Mouse (Mus musculus): ENCODE measurements around the gene Prkar1a. TPM values are rescaled to one million over a fixed set of nuclear protein-coding genes. Genes with fewer than 3 reads are reported as not detected.

Prkar1a gene
- polyA plus RNA-seq, 1 experiment from 2014 or later = 291 TPM

DNA sequence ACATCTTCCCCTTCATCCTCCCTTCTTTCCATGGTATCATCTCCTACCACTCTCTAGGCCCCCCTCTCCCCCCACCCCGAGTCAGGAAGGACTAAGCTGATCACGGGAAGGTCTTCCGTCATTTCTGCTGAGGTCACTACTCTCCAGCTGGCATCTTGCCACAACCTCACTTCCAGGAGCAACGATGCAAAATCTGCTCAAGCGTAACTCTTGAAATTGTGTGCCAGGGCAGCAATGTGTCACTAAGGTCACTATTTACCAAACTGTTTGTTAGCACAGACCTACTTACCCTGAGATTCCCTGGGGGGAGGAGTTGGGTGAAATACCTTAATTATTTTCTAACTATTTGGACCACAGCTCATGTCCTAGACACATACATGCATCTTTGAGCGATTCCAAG lies 51.6 kb downstream of the Prkar1a start:
- no peaks in the 10 kb centered on the region for H3K27me3 ChIP-seq (replicated peaks)
- no peak overlapping the region for H3K4me3 ChIP-seq (replicated peaks)
- no peaks in the 10 kb centered on the region for H3K4me1 ChIP-seq
- no peak for ATAC-seq (ENCODE audit: insufficient read depth, low FRiP score, low read depth)
- H3K36me3 ChIP-seq = no peaks in the 10 kb centered on the region
- no peak overlapping the region for H3K9ac ChIP-seq
- no peak overlapping the region for H3K4me2 ChIP-seq
- H3K27ac ChIP-seq = no peak overlapping the region
- WGBS = 52% methylated on average over 6 of the region's 6 CpGs
- no peaks in the 10 kb centered on the region for H3K9me3 ChIP-seq

DNA sequence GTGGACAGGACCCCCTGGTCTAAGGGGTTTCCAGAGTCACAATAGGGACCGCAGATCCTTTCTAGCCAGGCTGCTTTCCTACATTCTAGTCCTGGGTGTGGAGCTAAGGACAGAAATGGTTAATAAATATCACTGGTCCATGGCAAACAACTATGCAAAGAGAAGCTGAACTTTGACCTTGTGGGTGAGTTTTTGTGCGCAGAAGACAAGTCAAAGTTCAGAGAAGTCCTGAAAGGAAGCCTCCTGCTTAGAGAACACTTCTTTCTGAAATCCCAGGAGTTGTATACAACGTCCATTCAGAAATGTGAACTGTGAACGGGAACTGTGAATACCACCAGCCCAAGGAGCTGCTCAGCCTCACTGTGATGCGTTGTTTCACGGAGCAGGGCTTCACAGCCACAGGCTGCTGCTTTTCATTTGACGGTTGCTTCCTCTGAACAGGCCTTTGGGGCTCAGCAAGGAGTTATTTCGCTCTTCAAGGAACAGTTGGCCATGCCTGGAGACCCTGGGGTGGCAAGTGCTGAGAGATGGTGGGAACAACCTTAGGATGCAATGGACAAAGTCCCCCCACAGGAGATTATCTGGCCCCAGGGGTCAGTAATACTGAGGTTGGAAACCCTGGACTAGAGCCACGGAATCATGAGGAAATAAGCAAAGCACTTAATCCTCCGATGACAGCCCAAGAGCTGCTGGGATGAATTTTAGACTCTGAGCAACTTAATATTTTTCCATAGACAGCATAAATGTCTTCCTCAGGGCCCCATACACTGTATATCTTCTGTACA lies 53.0 kb downstream of the Prkar1a start:
- ATAC-seq (ENCODE audit: insufficient read depth, low FRiP score, low read depth) = no peak
- H3K9ac ChIP-seq = no peak overlapping the region
- H3K4me3 ChIP-seq (replicated peaks) = no peak overlapping the region
- 37% methylated on average over 10 of the region's 10 CpGs for WGBS
- H3K9me3 ChIP-seq = no peaks in the 10 kb centered on the region
- H3K36me3 ChIP-seq = no peaks in the 10 kb centered on the region
- H3K4me2 ChIP-seq = peak overlapping the region; percentile 0; the same call in 1 of the 2 replicates
- no peaks in the 10 kb centered on the region for H3K27me3 ChIP-seq (replicated peaks)
- peak overlapping the region; percentile 56; the same call in 1 of the 2 replicates for H3K27ac ChIP-seq
- H3K4me1 ChIP-seq = no peaks in the 10 kb centered on the region

DNA sequence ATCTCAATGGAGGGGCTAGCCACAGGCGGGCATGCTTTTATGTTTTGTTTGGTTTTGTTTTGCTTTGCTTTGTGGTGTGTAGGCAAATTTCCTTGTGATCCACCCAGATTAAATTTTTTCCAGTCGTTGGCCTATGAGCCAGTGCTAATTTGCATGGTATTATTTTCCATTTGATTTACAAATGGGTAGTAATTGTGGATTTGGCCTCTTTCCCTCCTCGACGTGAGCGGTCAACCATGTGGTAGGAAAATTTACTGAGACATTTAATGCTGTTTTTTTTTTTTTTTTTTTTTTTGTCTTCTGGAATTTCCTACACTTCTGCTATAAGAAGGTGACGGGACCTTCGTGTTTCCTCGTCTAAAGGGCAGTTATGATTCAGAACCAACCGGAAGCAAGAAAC lies 54.6 kb downstream of the Prkar1a start:
- H3K36me3 ChIP-seq = no peaks in the 10 kb centered on the region
- no peaks in the 10 kb centered on the region for H3K27me3 ChIP-seq (replicated peaks)
- no peak overlapping the region for H3K27ac ChIP-seq
- ATAC-seq (ENCODE audit: insufficient read depth, low FRiP score, low read depth) = no peak
- no peak overlapping the region for H3K4me3 ChIP-seq (replicated peaks)
- no peak overlapping the region for H3K9ac ChIP-seq
- no peak overlapping the region for H3K4me2 ChIP-seq
- 83% methylated on average over 9 of the region's 9 CpGs for WGBS
- H3K4me1 ChIP-seq = no peaks in the 10 kb centered on the region
- H3K9me3 ChIP-seq = no peaks in the 10 kb centered on the region

DNA sequence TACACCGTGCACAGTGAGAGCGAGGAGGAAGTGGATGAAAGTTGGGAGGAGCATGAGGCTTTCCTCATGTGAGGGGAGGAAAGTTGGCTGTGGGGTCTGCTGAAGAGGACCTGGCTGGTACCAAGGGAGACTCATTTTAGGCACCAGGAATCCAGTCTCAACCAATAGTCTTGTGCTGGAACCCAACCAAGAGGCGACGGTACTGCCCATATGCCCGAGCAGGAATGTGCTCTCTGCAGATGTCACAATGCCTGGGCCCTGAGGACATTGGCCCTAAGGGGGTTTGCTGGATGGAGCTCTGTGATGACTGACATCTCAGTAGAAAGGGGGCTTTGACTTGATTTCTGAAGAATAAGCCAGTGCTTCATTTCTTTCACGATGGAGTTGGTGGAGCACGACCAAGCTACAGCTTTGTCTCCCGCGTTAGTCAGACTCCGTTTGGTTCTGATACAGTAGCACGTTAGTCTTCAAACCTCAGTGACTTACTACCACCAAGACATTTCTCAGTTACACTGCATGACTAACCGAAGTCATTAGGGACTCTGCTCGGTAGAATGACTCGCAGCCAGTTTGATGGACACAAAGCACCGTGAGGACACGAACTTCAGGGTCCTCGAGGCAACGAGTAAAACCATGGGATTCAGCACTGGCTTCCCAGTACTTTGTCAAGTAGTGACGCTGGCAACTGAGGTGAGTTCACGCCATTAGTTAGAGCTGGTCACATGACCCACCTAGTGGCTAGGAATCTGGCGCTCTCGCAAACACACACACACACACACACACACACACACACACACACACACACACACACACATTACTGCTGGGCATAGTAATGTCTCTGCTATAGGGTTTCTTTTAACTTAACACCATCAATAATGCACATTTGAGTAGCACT lies 55.4 kb downstream of the Prkar1a start:
- H3K9me3 ChIP-seq = no peaks in the 10 kb centered on the region
- H3K4me3 ChIP-seq (replicated peaks) = no peak overlapping the region
- H3K4me2 ChIP-seq = no peak overlapping the region
- no peak for ATAC-seq (ENCODE audit: insufficient read depth, low FRiP score, low read depth)
- H3K27me3 ChIP-seq (replicated peaks) = no peaks in the 10 kb centered on the region
- H3K4me1 ChIP-seq = no peaks in the 10 kb centered on the region
- H3K9ac ChIP-seq = no peak overlapping the region
- no peak overlapping the region for H3K27ac ChIP-seq
- 90% methylated on average over 22 of the region's 22 CpGs for WGBS
- H3K36me3 ChIP-seq = no peaks in the 10 kb centered on the region

DNA sequence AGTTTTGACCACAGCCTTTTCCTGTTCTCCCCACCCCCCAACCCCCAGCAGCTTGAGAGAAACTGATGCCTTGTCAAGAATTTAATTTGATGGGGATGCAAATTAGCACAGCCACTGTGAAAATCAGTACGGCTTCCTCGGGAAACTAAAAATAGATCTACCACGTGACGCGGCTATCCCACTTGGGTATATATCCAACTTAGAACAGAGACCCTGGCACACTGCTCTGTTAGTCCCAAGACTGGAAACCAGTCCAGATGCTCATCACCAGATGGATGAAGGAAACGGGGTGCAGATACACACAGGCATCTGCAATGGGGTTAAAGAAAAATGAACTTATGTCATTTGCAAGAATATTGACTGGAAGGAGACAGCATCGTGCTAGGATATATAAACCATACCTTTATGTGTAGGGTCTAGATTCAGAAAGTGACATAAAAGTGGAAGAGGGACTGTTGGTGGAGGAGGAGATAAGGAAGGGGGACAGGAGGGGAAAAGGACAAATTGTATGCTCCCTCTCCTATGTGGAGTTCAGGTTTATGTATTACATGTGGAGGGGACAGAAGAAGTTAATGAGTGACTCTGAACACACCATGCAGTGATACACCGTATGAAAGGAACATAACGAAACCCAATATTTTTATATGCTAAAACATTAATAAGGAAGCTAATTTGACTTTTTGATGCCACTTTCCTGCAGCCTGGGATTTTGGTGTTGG lies 56.3 kb downstream of the Prkar1a start:
- H3K36me3 ChIP-seq = no peaks in the 10 kb centered on the region
- 72% methylated on average over 9 of the region's 9 CpGs for WGBS

DNA sequence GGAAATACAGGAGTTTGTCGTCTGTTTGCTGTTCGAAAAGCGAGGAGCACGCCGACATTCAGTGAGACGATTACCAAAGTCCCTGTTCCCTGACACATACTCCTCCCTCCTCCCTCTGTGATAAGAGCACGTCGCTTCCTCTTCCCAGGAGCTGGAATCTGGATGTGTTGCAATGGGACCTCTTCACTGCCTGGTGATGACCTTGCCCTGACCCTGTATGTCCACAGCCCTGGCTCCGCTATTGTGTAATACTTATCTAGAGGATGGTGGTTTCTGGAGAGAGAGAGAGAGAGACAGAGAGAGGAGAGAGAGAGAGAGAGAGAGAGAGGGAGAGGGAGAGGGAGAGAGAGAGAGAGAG lies 56.8 kb downstream of the Prkar1a start:
- Histone ChIP-seq H3K27ac (no peak overlapping the region), H3K27me3 (replicated peaks) (no peaks in the 10 kb centered on the region), H3K36me3 (no peaks in the 10 kb centered on the region), H3K4me1 (no peaks in the 10 kb centered on the region), H3K4me3 (replicated peaks) (no peak overlapping the region), H3K9ac (no peak overlapping the region), H3K4me2 (no peak overlapping the region), H3K9me3 (no peaks in the 10 kb centered on the region)
- WGBS = 37% methylated on average over 9 of the region's 9 CpGs
- peak; percentile 78; the same call in 1 of the 2 replicates for ATAC-seq (ENCODE audit: insufficient read depth, low FRiP score, low read depth)

More for the DNA sequence above, 56.3 kb downstream of the Prkar1a start:
- no peak overlapping the region for H3K9ac ChIP-seq
- H3K4me1 ChIP-seq = no peaks in the 10 kb centered on the region
- ATAC-seq (ENCODE audit: insufficient read depth, low FRiP score, low read depth) = peak; percentile 50; the same call in 1 of the 2 replicates
- H3K4me3 ChIP-seq (replicated peaks) = no peak overlapping the region
- no peaks in the 10 kb centered on the region for H3K9me3 ChIP-seq
- H3K27ac ChIP-seq = no peak overlapping the region
- H3K27me3 ChIP-seq (replicated peaks) = no peaks in the 10 kb centered on the region
- H3K4me2 ChIP-seq = no peak overlapping the region

DNA sequence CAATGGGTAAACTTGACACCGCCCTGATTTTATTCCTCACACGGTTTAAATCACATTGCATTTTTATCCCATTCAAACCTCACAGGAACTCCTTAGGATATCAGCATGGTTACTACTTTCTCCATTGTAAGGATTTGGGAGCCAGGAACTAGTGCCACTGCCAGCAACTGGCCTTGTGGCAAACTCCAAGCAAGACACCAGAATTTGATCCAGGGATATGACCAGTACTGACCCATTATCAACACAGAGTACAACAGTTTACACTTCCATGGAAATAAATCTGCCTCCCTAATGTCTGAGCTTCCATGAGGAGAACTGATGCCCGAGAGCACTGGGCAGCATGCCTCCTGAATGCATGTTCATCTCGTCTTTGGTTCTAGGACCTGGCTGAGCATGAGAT lies 57.4 kb downstream of the Prkar1a start:
- Histone ChIP-seq H3K27me3 (replicated peaks) (no peaks in the 10 kb centered on the region), H3K36me3 (no peaks in the 10 kb centered on the region), H3K4me1 (no peaks in the 10 kb centered on the region), H3K4me3 (replicated peaks) (no peak overlapping the region), H3K4me2 (no peak overlapping the region), H3K27ac (no peak overlapping the region), H3K9me3 (no peaks in the 10 kb centered on the region), H3K9ac (no peak overlapping the region)
- no peak for ATAC-seq (ENCODE audit: insufficient read depth, low FRiP score, low read depth)
- WGBS = 58% methylated on average over 4 of the region's 4 CpGs

DNA sequence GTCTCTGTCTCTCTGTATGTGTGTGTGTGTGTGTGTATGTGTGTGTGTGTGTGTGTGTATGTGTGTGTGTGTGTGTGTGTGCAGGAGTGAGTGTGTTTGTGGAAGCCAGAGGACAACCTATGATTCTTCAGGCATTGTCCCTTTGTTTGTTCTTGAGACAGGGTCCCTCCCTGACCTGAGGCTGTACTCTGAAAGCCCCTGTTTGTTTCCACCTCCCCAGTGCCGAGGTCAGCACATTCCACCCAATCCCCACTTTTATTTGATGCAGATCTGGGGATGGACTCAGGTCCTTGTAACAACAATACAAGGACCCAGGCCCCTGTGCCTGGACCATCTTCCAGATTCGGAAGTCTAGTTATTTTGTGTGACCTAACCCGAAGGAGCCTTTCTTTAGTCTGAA lies 58.2 kb downstream of the Prkar1a start:
- WGBS = 63% methylated on average over 3 of the region's 3 CpGs
- no peaks in the 10 kb centered on the region for H3K36me3 ChIP-seq
- no peaks in the 10 kb centered on the region for H3K9me3 ChIP-seq
- H3K4me1 ChIP-seq = no peaks in the 10 kb centered on the region
- H3K27ac ChIP-seq = no peak overlapping the region
- H3K9ac ChIP-seq = no peak overlapping the region
- H3K27me3 ChIP-seq (replicated peaks) = no peaks in the 10 kb centered on the region
- H3K4me3 ChIP-seq (replicated peaks) = no peak overlapping the region
- ATAC-seq (ENCODE audit: insufficient read depth, low FRiP score, low read depth) = no peak
- no peak overlapping the region for H3K4me2 ChIP-seq

DNA sequence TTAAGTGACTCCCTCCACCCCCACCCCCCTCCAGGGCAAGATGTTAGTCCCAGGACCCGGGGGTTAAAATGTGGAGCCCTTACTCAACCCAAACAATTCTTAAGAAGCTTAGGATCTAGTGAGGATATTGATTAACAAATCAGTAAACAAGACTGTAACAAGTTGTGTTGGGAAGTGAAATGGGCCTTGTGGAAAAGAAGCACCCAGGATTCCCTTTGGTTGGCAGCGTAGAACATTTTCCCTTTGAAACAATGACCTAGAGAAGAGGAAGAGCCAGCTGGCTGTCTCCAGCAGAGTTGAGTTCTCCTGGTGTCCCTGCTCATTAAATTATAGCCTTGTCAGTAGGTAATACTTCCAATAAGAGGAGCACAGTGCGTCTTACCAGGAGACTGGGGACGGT lies 59.6 kb downstream of the Prkar1a start:
- H3K9ac ChIP-seq = no peak overlapping the region
- H3K27ac ChIP-seq = no peak overlapping the region
- H3K4me3 ChIP-seq (replicated peaks) = no peak overlapping the region
- H3K4me1 ChIP-seq = no peaks in the 10 kb centered on the region
- no peaks in the 10 kb centered on the region for H3K27me3 ChIP-seq (replicated peaks)
- H3K4me2 ChIP-seq = no peak overlapping the region
- ATAC-seq (ENCODE audit: insufficient read depth, low FRiP score, low read depth) = no peak
- no peaks in the 10 kb centered on the region for H3K9me3 ChIP-seq
- 90% methylated on average over 4 of the region's 4 CpGs for WGBS
- H3K36me3 ChIP-seq = no peaks in the 10 kb centered on the region

DNA sequence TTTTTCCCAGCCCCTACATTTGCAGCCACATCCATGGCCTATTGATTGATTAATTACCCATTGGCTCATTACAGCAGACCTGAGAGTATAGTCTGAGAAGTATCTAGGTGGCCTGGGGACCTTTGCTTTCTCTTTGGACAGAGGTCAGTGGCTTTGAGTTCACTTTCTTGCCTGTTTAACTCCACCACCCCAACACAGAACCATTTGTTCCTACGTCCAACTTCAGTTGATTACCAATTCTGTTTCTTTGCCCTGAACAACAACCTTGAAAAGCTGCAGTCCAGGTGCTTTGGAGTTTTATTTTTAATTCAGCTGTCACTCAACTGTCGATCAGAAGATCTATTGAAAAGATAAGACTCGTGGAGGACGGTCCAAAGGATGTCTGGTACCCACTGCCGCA lies 60.3 kb downstream of the Prkar1a start:
- H3K27ac ChIP-seq = no peak overlapping the region
- H3K9me3 ChIP-seq = no peaks in the 10 kb centered on the region
- H3K27me3 ChIP-seq (replicated peaks) = no peaks in the 10 kb centered on the region
- no peak for ATAC-seq (ENCODE audit: insufficient read depth, low FRiP score, low read depth)
- no peak overlapping the region for H3K4me2 ChIP-seq
- H3K4me3 ChIP-seq (replicated peaks) = no peak overlapping the region
- no peaks in the 10 kb centered on the region for H3K4me1 ChIP-seq
- no peaks in the 10 kb centered on the region for H3K36me3 ChIP-seq
- WGBS = 80% methylated on average over 5 of the region's 5 CpGs
- H3K9ac ChIP-seq = no peak overlapping the region

DNA sequence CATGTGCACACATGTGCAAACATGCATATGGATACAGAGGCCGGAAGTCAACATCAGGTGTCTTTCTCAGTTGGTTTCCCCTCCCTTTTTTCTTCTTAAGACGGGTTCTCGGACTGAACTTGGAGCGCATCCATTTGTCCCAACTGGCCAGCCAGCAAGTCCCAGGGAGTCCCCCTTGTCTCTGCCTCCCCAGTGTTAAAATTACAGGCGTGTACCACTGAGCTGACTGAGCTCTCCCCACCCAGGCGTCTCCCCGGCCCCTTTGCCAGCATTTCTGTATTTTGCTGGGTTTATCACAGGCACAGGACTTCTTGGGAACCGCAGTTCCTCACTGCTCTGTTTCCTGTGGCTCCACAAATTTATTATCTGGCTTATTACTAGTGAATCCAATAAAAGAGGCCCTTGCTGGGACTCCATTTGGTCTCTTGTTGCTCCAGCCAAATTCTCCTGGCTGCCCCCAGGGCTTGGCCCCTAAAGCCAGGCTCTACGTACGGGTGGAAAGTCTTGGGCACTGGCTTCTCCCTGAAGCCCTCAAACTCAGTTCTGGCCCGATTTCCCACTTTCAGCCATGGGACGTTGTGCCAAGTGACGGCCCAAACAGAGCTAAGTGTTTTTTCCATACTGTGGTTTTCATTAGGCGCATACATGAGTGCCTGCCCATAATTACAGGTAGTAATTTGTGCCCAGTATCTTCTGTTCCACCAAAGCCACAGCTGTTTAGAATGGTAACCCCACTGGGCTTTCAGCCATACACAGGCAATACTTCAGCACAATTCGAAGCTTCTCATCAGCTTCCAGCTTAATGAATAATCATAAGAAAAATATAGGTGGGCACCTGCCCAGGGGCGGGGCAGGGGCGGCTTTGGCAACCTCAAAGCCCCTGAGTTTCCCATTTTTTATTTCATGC lies 65.4 kb downstream of the Prkar1a start:
- Histone ChIP-seq H3K4me2 (no peak overlapping the region), H3K4me3 (replicated peaks) (no peak overlapping the region), H3K9ac (no peak overlapping the region), H3K27ac (no peak overlapping the region), H3K4me1 (no peaks in the 10 kb centered on the region), H3K36me3 (no peaks in the 10 kb centered on the region), H3K27me3 (replicated peaks) (no peaks in the 10 kb centered on the region), H3K9me3 (no peaks in the 10 kb centered on the region)
- 82% methylated on average over 17 of the region's 17 CpGs for WGBS
- no peak for ATAC-seq (ENCODE audit: insufficient read depth, low FRiP score, low read depth)
